Mouse (Mus musculus): ENCODE data around the gene Dse. TPM values are rescaled to one million over a fixed set of nuclear protein-coding genes. Genes with fewer than 3 reads are reported as not detected.

Gene Dse
- polyA plus RNA-seq, 1 experiment: 8.3 TPM

- H3K27ac ChIP-seq (replicated peaks; ENCODE audit: low read depth, low read length): peak overlapping the region; percentile 83
- peak overlapping the region; percentile 71 for H3K4me3 ChIP-seq (ENCODE audit: insufficient read depth, low read depth, low read length)
- H3K4me1 ChIP-seq (ENCODE audit: control insufficient read depth, insufficient read depth, insufficient read length, low read length): peaks cover 4% of the 10 kb centered on the region; the same call in 1 of the 2 replicates
These were observed 79.1 kb downstream of the Dse start for GRCm38 (mm10) chr10:34128391-34128790.

- peak within 1 kb of the TSS; percentile 71 for H3K4me3 ChIP-seq (ENCODE audit: insufficient read depth, low read depth, low read length)
- H3K4me1 ChIP-seq (ENCODE audit: control insufficient read depth, insufficient read depth, insufficient read length, low read length): peaks cover 4% of the 10 kb centered on the region; the same call in 1 of the 2 replicates
- H3K27ac ChIP-seq (replicated peaks; ENCODE audit: low read depth, low read length): peak within 1 kb of the TSS; percentile 83
These were observed 79.8 kb downstream of the Dse start, which contains the start of gene Calhm6 for GRCm38 (mm10) chr10:34127392-34128378. TSS of gene Calhm6 (minus strand) at chr10:34127984.

GRCm38 (mm10) chr10:34118421-34118820 lies 89.1 kb downstream of the Dse start:
- H3K27ac ChIP-seq (replicated peaks; ENCODE audit: low read depth, low read length): no peak overlapping the region
- H3K4me1 ChIP-seq (ENCODE audit: control insufficient read depth, insufficient read depth, insufficient read length, low read length): no peaks in the 10 kb centered on the region
- H3K4me3 ChIP-seq (ENCODE audit: insufficient read depth, low read depth, low read length): no peak overlapping the region

- H3K27ac ChIP-seq (replicated peaks; ENCODE audit: low read depth, low read length): no peak overlapping the region
- no peak overlapping the region for H3K4me3 ChIP-seq (ENCODE audit: insufficient read depth, low read depth, low read length)
- no peaks in the 10 kb centered on the region for H3K4me1 ChIP-seq (ENCODE audit: control insufficient read depth, insufficient read depth, insufficient read length, low read length)
These were observed 89.7 kb downstream of the Dse start for GRCm38 (mm10) chr10:34117770-34118169.

- Histone ChIP-seq H3K4me1 (ENCODE audit: control insufficient read depth, insufficient read depth, insufficient read length, low read length) (no peaks in the 10 kb centered on the region), H3K27ac (replicated peaks; ENCODE audit: low read depth, low read length) (no peak overlapping the region), H3K4me3 (ENCODE audit: insufficient read depth, low read depth, low read length) (no peak overlapping the region)
These were observed 90.4 kb downstream of the Dse start for GRCm38 (mm10) chr10:34117131-34117530.

GRCm38 (mm10) chr10:34111964-34112738 lies 95.4 kb downstream of the Dse start:
- no peak overlapping the region for H3K4me3 ChIP-seq (ENCODE audit: insufficient read depth, low read depth, low read length)
- H3K4me1 ChIP-seq (ENCODE audit: control insufficient read depth, insufficient read depth, insufficient read length, low read length): no peaks in the 10 kb centered on the region
- H3K27ac ChIP-seq (replicated peaks; ENCODE audit: low read depth, low read length): no peak overlapping the region

GRCm38 (mm10) chr10:34110863-34111465 lies 96.6 kb downstream of the Dse start:
- H3K4me1 ChIP-seq (ENCODE audit: control insufficient read depth, insufficient read depth, insufficient read length, low read length): no peaks in the 10 kb centered on the region
- no peak overlapping the region for H3K4me3 ChIP-seq (ENCODE audit: insufficient read depth, low read depth, low read length)
- H3K27ac ChIP-seq (replicated peaks; ENCODE audit: low read depth, low read length): no peak overlapping the region

Other genes with a start within 250 kb of the Dse start
- 75.5 and 93.2 TPM in 2 replicates for gene Rwdd1, start 188.1 kb downstream of the Dse start, polyA plus RNA-seq (2012; ENCODE audit: insufficient read depth, insufficient read length, missing spikeins)
- not detected in 2 replicates for gene Trappc3l, start 170.1 kb downstream of the Dse start, polyA plus RNA-seq (2012; ENCODE audit: insufficient read depth, insufficient read length, missing spikeins)
- not detected in 2 replicates for gene Calhm4, start 163.4 kb downstream of the Dse start, polyA plus RNA-seq (2012; ENCODE audit: insufficient read depth, insufficient read length, missing spikeins)
- 0.40 and 0.42 TPM in 2 replicates for gene Calhm5, start 111.2 kb downstream of the Dse start, polyA plus RNA-seq (2012; ENCODE audit: insufficient read depth, insufficient read length, missing spikeins)
- 2.4 and 5.7 TPM in 2 replicates for gene Calhm6, start 79.7 kb downstream of the Dse start, polyA plus RNA-seq (2012; ENCODE audit: insufficient read depth, insufficient read length, missing spikeins)
- 26.1 and 34.6 TPM in 2 replicates for gene Tspyl1, start 74.5 kb upstream of the Dse start, polyA plus RNA-seq (2012; ENCODE audit: insufficient read depth, insufficient read length, missing spikeins)
- gene Tspyl4, start 89.7 kb upstream of the Dse start, polyA plus RNA-seq (2012; ENCODE audit: insufficient read depth, insufficient read length, missing spikeins): 2.6 and 6.0 TPM in 2 replicates
- gene Col10a1, start 182.3 kb upstream of the Dse start, polyA plus RNA-seq (2012; ENCODE audit: insufficient read depth, insufficient read length, missing spikeins): not detected in 2 replicates
- 19.9 and 21.1 TPM in 2 replicates for gene Nt5dc1, start 210.8 kb upstream of the Dse start, polyA plus RNA-seq (2012; ENCODE audit: insufficient read depth, insufficient read length, missing spikeins)

Measured in brown adipose tissue, adult 24 weeks (tissue).